Mouse (Mus musculus) erythroblast, adult 5-6 weeks (primary cell): Measurements from ENCODE around the gene Npw. TPM values are rescaled to one million over a fixed set of nuclear protein-coding genes. Genes with fewer than 3 reads are reported as not detected.
A peak's percentile ranks its signal among the peaks of the same experiment; 100 is the strongest.

ENCODE experiments used
- ATAC-seq: replicated peaks from 2 replicates; pipeline ENCODE4 v1.8.0; 2016; ENCODE audit warnings: moderate number of reproducible peaks, mild to moderate bottlenecking, moderate TSS enrichment, inconsistent platforms; ENCODE audit not compliant: poor library complexity, low FRiP score, severe bottlenecking
- total RNA-seq, 2 experiments: library from RNA; stranded (forward) in 1 of 2; stranded (reverse) in 1 of 2; fragments of 150-400 nt in 1 of 2; fragments of 200-764, 138-1000 nt in 1 of 2; gene quantifications; 2 replicates each; pipeline versions ENCODE4 v1.2.3 to v1.2.4; 2015 to 2017; ENCODE audit warnings: low replicate concordance in 2 of 2

The Npw gene
- total RNA-seq (2015; ENCODE audit: low replicate concordance) (not detected in 2 replicates), total RNA-seq (2017; ENCODE audit: low replicate concordance) (not detected in 2 replicates)

DNA sequence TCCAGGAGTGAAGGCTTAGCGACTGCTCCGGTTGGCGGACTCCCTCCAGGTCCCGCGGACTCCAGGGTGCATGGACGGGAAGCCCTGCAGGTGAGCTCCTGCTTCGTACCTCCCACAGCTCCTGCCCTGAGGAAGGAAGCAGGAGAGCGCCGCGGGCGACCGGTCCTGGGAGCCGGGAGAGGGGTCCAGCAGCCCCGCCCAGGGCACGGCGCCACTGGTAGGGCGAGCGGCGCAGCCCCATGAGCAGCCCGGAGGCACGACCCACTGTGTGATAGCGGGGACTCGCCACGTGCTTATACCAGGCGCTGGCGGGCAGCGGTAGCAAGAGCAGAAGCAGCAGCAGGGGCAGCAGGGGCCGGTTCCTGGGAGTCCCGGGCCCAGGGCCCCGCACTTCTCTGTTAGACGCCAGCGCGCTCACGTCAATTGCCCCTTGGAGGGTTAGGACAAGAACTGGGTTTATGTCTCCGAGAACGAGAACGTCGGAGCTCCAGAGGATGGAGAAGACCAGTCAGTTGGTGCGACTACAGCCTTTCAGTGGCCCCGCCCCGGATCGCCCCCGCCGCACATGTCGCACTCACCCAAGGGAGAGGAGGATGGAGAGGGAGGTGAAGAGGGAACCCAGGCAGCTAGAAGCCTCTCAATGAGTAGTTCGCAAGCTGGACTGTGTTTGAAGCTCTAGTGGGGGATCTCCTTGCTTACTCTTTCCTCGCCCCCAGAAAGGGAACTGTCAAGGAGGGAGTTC lies at the start of gene Npw:
Npw (minus strand) TSS at position 441 of the 742 bp plus-strand sequence.
- no peak for ATAC-seq

GRCm38 (mm10) chr17:24707801-24708425 lies 49.7 kb upstream of the Npw start:
- ATAC-seq: peak; percentile 22

- peak; percentile 86 for ATAC-seq
These were observed 48.9 kb upstream of the Npw start, which contains the start of gene Tbl3 for GRCm38 (mm10) chr17:24706982-24707800. TSS of gene Tbl3 (minus strand) at chr17:24707660.

GRCm38 (mm10) chr17:24705821-24706220 lies 47.6 kb upstream of the Npw start:
- ATAC-seq: no peak

DNA sequence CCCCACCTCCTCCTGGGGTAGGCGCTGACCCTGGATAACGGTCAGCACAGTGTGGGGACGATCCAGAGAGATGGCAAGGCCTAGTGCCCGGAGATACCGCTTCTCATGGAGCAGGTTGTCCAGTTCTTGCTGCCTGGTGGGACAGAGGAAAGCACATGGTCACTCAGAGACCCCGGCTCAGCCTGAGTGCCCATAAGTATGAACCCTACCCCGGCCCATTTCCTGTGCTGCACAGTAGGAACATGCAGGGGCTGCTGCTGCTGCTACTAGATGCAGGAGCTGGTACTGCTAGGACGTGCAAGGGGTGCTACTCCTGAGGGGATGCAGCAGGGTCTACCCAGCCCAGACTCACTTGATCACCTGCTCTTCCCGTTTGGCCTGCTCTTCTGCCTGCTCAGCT lies 43.0 kb upstream of the Npw start:
- no peak for ATAC-seq

DNA sequence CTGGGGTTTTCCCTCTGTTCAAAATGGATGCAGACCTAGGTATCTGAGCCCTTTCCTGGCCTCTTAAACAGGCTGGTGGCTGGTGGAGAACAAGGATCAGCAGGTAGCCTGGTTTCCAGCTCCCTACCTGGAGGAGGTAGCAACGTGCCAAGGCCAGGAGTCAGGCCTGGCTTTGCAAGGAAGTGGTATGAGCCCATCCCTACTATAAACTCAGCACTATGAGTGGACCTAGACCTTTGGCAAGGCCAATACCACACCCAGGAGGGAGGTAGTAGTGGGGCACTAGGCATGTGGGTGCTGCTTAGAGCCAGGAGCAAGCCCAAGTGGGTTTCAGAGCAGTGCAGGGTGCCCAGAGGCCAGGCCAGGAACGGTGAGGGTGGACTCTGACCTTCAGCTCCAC lies 41.2 kb upstream of the Npw start:
- ATAC-seq: no peak

GRCm38 (mm10) chr17:24698715-24699114 lies 40.5 kb upstream of the Npw start:
- no peak for ATAC-seq

DNA sequence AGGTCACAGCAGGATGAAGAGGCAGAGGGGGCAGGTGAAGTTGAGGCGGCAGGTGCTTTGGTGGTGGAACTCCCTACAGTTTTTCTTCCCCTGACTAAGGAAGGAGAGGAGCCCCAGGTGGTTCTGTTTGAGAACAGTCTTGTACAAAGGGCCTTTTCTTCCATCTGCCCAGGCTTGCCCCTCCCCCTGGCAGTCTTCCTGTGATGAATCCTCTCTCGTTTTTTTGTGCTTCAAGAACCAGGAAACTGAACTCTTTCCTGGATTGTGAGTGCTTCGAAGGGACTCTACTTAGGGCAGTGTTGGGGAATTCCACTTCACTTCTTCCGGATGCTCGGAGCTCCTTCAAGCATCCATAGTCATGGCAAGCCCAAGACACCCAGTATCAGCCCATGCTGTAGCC lies 39.7 kb upstream of the Npw start:
- ATAC-seq: no peak

- ATAC-seq: peak; percentile 90
These were observed 37.9 kb upstream of the Npw start, which contains the start of the genes Gfer and Noxo1 for GRCm38 (mm10) chr17:24696011-24696697. TSS of gene Gfer (minus strand) at chr17:24696156. TSS of gene Noxo1 (plus strand) at chr17:24696234.

- ATAC-seq: peak; percentile 11; the same call in 1 of the 2 replicates
These were observed 37.2 kb upstream of the Npw start for GRCm38 (mm10) chr17:24695326-24696010.

GRCm38 (mm10) chr17:24692385-24692784 lies 34.1 kb upstream of the Npw start:
- no peak for ATAC-seq

GRCm38 (mm10) chr17:24689251-24690081 lies 31.2 kb upstream of the Npw start, which contains the start of gene Syngr3:
TSS of gene Syngr3 (minus strand) at chr17:24689955.
- no peak for ATAC-seq

GRCm38 (mm10) chr17:24687599-24687998 lies 29.3 kb upstream of the Npw start:
- ATAC-seq: no peak

GRCm38 (mm10) chr17:24687146-24687595 lies 28.9 kb upstream of the Npw start:
- peak; percentile 76 for ATAC-seq

- ATAC-seq: peak; percentile 81
These were observed 28.3 kb upstream of the Npw start for GRCm38 (mm10) chr17:24686514-24686913.

- no peak for ATAC-seq
These were observed 19.3 kb upstream of the Npw start for GRCm38 (mm10) chr17:24677500-24678080.

DNA sequence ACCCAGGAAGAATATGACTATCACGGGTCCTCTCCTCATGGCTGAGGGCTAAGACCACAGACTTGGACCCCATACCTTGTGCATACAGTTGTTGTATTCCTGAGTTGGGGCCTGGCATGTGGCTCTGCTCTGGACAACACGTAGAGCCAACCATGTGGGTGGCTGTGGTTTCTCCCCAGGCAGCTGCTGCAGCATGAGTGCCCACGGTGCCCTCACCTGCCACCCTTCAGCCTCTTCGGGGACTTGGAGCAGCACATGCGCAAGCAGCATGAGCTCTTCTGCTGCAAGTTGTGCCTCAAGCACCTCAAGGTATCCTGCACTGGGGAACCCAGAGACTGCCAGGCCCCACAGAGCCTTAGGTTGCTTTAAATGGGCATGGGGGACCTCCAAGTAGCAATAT lies 18.6 kb upstream of the Npw start:
- no peak for ATAC-seq

DNA sequence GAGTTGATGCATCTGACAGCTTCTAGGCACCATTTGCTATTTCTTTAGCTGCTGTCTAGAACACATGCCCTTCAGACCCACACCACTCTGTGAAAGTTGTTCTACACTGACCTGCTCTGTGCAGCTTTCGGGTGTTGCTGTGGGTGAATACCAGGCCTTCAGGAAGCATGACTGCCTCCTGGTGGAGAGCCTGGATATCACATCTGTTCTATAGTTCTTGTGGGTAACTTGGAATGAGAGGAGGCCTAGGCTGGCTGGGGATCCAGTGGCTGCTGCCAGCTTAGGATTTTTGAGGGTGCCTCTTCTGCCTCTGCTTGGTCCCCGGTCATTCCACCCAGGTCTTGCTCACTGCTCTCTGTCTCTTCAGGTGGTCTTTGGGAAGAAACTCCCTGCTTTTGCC lies 17.9 kb upstream of the Npw start:
- peak; percentile 77 for ATAC-seq
